Mouse (Mus musculus) hindbrain, embryonic 13.5 days (tissue): ENCODE measurements around the gene Meltf. TPM values are rescaled to one million over a fixed set of nuclear protein-coding genes. Genes with fewer than 3 reads are reported as not detected.
"Not testable (repeated sequence)": the region's sequence is repeated elsewhere in the genome, so short reads cannot be mapped to it uniquely, and the experiment has no call there.

Experiments
- ATAC-seq: fragments of 200-750 bp; cut with Nextera tagmentation; 2 replicates; pipeline ENCODE4 v1.8.0; 2017; ENCODE audit warnings: moderate TSS enrichment; ENCODE audit not compliant: low FRiP score
- H3K27ac ChIP-seq: fragments of 300-500 bp; sonication (generic); 2 replicates; pipeline ENCODE4 v1.5.1; 2015; ENCODE audit warnings: inconsistent platforms, mild to moderate bottlenecking, moderate library complexity
- H3K27me3 ChIP-seq: fragments of 300-500 bp; sonication (generic); 2 replicates; pipeline ENCODE4 v1.6.1; 2015; ENCODE audit warnings: mild to moderate bottlenecking, inconsistent platforms
- H3K36me3 ChIP-seq: fragments of 300-500 bp; sonication (generic); 2 replicates; pipeline ENCODE4 v1.6.1; 2015; ENCODE audit warnings: mild to moderate bottlenecking, inconsistent platforms
- H3K4me1 ChIP-seq: fragments of 300-500 bp; sonication (generic); replicated peaks from 2 replicates; pipeline ENCODE4 v1.6.1; 2015; ENCODE audit warnings: inconsistent platforms
- H3K4me2 ChIP-seq: fragments of 300-500 bp; sonication (generic); 2 replicates; pipeline ENCODE4 v1.6.1; 2015; ENCODE audit warnings: inconsistent platforms, mild to moderate bottlenecking, moderate library complexity
- H3K4me3 ChIP-seq: fragments of 300-500 bp; sonication (generic); 2 replicates; pipeline ENCODE4 v1.5.1; 2015; ENCODE audit warnings: mild to moderate bottlenecking, inconsistent platforms
- H3K9ac ChIP-seq: fragments of 300-500 bp; sonication (generic); 2 replicates; pipeline ENCODE4 v1.6.1; 2015; ENCODE audit warnings: mild to moderate bottlenecking, inconsistent platforms
- H3K9me3 ChIP-seq: fragments of 300-500 bp; sonication (generic); 2 replicates; pipeline ENCODE4 v1.6.1; 2016; ENCODE audit warnings: inconsistent platforms
- WGBS: fragments of 180-500 bp; shearing (Covaris S2); methylation state at CpG from one replicate; pipeline ENCODE4 v1.1.7; 2015; 5-methylcytosine and 5-hydroxymethylcytosine counted together
- polyA plus RNA-seq: library from polyadenylated mRNA; unstranded; fragments of >200 nt; fragmentation: Nextera tagmentation; extraction: Ambion mirVana; gene quantifications from 2 replicates; pipeline ENCODE4 v1.2.1, GENCODE M21; 2015

The Meltf gene
- polyA plus RNA-seq, 1 experiment from 2014 or later: 0.22 TPM

DNA sequence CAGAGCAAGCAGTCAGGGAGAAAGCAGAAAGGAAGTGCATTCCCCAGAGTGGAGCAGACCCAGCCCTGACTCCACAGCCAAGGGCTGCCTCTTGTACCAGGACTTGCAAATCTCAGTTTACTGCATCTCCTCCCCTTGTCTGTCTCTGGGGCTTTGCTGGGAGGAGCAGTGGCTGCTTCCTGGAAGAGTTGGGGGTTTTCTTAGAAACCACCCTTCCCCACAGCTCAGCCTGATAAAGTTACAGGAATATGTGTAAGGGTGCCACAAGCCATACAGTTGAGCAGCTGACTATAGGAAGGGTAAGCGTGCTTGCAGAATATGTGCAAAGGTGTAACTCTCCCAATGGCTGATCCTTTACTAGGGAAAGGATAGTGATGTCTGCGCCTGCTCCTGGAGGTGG lies 62.0 kb downstream of the Meltf start:
- Histone ChIP-seq H3K27me3 (peaks cover 10% of the 10 kb centered on the region; the same call in 1 of the 2 replicates), H3K4me3 (no peak overlapping the region), H3K4me2 (no peak overlapping the region), H3K4me1 (peaks cover 23% of the 10 kb centered on the region), H3K9me3 (no peaks in the 10 kb centered on the region), H3K9ac (no peak overlapping the region), H3K27ac (no peak overlapping the region), H3K36me3 (peaks cover 8% of the 10 kb centered on the region)
- ATAC-seq: no peak
- 79% methylated on average over 2 of the region's 2 CpGs for WGBS

DNA sequence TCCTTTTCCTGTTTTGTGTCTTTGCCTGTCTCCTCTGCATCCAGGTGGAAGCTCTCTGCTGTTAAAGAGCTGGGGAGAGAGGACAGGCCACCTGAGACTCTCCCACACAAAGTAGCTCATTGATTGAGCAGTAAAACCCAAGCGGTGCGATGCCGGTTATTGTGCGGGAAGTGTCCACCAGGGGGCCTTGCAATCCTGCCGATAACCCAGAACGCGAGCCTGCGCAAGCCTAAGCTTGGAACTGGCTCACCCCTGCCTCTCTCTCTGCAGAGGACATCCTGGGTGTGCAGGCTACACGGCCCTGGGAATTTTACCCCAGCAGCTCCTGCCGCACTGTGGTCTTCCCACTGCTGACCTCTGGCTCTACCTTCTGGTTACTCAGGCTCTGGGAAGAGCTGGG lies 65.4 kb downstream of the Meltf start:
- Histone ChIP-seq H3K36me3 (peaks cover 9% of the 10 kb centered on the region), H3K9me3 (no peaks in the 10 kb centered on the region), H3K27ac (no peak overlapping the region), H3K4me2 (0 out of 2 replicates have a peak overlapping the region, but pooled peaks have one; percentile 19), H3K4me3 (no peak overlapping the region), H3K4me1 (peaks cover 46% of the 10 kb centered on the region), H3K27me3 (no peaks in the 10 kb centered on the region), H3K9ac (peak overlapping the region; percentile 31; the same call in 1 of the 2 replicates)
- WGBS: 4% methylated on average over 10 of the region's 10 CpGs
- no peak; the same call in 1 of the 2 replicates for ATAC-seq

DNA sequence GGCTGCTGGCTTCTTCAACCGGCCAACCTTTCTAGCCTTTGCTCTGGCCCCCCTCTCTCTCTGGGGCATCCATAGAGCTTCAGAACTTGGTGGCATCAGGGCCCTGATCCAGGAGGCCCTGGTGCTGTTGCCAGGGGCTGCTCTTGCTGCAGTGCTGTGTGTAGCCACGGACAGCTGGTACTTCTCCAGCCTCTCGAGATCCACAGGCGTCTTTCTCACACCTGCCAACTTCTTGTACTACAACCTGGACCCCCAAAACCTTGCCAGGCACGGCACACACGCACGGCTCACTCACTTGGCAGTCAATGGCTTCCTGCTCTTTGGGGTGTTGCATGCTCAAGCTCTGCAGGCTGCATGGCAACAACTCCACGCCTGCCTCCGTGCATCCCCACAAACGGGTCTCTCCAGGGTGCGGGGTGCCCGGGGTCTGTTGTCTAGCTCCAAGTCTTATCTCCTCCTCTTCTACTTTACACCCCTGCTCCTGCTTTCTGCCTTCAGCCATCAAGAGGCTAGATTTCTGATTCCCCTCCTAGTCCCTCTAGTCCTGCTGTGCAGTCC lies 66.2 kb downstream of the Meltf start:
- 91% methylated on average over 12 of the region's 12 CpGs for WGBS
- H3K4me3 ChIP-seq: no peak overlapping the region
- H3K9me3 ChIP-seq: no peaks in the 10 kb centered on the region
- no peak for ATAC-seq
- H3K36me3 ChIP-seq: peaks cover 9% of the 10 kb centered on the region
- no peaks in the 10 kb centered on the region for H3K27me3 ChIP-seq
- no peak overlapping the region for H3K27ac ChIP-seq
- H3K9ac ChIP-seq: 0 out of 2 replicates have a peak overlapping the region, but pooled peaks have one; percentile 31
- peaks cover 54% of the 10 kb centered on the region for H3K4me1 ChIP-seq
- H3K4me2 ChIP-seq: no peak overlapping the region

DNA sequence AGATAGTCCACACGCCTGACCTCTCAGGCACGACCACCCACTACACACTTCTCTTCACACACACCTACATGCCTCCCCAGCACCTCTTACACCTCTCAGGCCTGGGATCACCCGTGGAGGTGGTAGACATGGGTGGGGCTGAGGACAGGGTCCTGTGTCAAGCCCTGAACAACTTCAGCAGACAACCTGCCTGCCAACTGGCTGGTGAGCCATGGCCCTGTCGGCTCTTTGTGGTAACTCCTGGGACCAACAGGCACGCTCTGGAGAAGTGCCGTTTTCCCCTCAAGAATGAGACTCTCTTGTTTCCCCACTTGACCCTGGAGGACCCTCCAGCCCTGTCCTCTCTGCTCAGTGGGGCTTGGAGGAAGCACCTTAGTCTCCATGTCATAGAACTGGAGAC lies 66.8 kb downstream of the Meltf start:
- Histone ChIP-seq H3K36me3 (peaks cover 15% of the 10 kb centered on the region), H3K27me3 (no peaks in the 10 kb centered on the region), H3K9me3 (no peaks in the 10 kb centered on the region), H3K27ac (no peak overlapping the region), H3K4me2 (no peak overlapping the region), H3K9ac (no peak overlapping the region), H3K4me3 (no peak overlapping the region), H3K4me1 (peaks cover 57% of the 10 kb centered on the region)
- WGBS: 97% methylated on average over 6 of the region's 6 CpGs
- ATAC-seq: no peak

DNA sequence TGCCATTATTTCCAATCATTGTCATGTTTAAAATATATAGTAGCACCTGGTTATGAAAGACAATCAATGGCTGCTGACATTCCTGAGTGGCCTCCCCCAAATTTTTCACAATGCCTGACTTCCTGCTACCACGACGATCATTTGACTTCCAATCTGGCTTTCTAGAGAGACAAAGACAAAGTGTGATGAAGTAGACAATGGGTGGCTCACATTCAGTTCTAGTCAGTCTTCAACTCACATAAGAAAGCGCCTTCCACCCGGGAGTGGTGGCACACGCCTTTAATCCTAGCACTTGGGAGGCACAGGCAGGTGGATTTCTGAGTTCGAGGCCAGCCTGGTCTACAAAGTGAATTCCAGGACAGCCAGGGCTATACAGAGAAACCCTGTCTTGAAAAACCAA lies 67.4 kb downstream of the Meltf start:
- not testable (repeated sequence) for H3K4me3 ChIP-seq, H3K27me3 ChIP-seq, H3K27ac ChIP-seq, ATAC-seq, H3K9me3 ChIP-seq, H3K9ac ChIP-seq
- H3K4me2 ChIP-seq: peak overlapping the region; percentile 94
- peaks cover 21% of the 10 kb centered on the region for H3K36me3 ChIP-seq
- 90% methylated on average over 6 of the region's 6 CpGs for WGBS
- H3K4me1 ChIP-seq: peaks cover 57% of the 10 kb centered on the region

DNA sequence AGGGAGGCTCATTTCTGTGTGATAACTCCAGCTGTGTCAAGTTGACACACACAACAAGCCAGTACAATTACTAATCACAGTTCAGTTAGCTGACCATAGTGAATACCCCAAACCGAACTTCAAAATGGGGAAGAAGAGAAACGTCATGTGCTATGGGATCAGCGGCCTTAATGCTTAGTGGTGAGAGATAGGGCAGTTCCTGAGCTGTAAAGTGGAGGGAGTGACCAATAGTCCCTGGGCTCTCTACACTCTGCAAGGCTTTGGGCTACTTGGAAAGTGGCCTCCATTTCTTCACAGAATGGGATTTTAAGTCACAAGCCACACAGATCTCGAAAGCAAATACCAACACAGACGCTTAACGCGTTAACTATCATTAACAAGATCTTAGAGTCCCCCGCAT lies 68.7 kb downstream of the Meltf start:
- ATAC-seq: no peak
- H3K9me3 ChIP-seq: no peaks in the 10 kb centered on the region
- H3K27ac ChIP-seq: no peak overlapping the region
- H3K9ac ChIP-seq: peak overlapping the region; percentile 93
- 37% methylated on average over 8 of the region's 8 CpGs for WGBS
- H3K27me3 ChIP-seq: no peaks in the 10 kb centered on the region
- H3K4me2 ChIP-seq: peak overlapping the region; percentile 94
- H3K36me3 ChIP-seq: peaks cover 33% of the 10 kb centered on the region
- peaks cover 57% of the 10 kb centered on the region for H3K4me1 ChIP-seq
- peak overlapping the region; percentile 91 for H3K4me3 ChIP-seq

DNA sequence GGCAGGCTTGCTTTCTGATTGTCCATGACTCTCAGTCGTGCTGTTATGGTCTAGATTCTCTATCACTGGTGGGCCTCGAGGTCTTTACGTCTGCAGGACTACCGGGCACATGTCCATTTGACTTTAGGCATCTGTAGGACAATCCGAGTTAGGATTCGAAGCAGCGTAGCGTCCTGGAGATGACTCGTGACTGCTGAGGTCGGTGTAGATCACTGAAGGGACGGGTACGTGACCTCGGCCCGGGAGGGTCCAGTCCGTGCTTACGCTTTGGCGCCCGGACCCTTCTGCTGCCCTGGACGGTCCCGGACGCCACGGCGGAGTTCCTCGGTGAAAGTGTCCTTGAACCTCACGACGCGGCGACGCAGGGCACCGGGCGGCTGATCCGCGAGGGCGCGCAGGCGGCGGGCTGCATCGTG lies 69.3 kb downstream of the Meltf start:
- peak; percentile 68 for ATAC-seq
- Histone ChIP-seq H3K4me3 (peak overlapping the region; percentile 91), H3K4me2 (peak overlapping the region; percentile 94), H3K4me1 (peaks cover 57% of the 10 kb centered on the region), H3K27ac (peak overlapping the region; percentile 93), H3K9ac (peak overlapping the region; percentile 93), H3K36me3 (peaks cover 33% of the 10 kb centered on the region), H3K9me3 (no peaks in the 10 kb centered on the region), H3K27me3 (no peaks in the 10 kb centered on the region)
- under 1% methylated on average over 38 of the region's 38 CpGs for WGBS

DNA sequence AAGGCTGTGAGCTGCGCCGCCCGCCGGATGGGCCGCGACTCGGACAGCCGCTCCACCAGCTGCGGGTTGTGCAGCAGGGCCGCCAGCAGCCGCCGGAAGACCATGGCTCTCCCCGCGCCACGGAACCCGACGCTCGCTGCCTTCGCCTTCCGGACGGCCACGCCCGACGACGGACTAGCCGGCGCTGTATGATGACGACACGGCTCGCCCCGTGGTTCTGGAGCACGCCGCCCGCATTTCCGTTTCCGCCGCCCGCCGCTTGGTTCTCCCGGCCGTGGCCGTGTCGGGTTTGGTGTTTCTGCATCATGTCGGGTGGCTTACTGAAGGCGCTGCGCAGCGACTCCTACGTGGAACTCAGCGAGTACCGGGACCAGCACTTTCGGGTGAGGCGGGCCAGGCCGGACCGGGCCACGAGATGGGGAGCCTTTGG lies 69.8 kb downstream of the Meltf start, which contains the start of the genes 0610012G03Rik and Ncbp2:
0610012G03Rik (minus strand) TSS at position 150 of the 430 bp plus-strand sequence.
Ncbp2 (plus strand) TSS at position 169 of the 430 bp plus-strand sequence.
- Histone ChIP-seq H3K4me2 (peak within 1 kb of the TSS; percentile 96), H3K4me1 (peaks cover 56% of the 10 kb centered on the region), H3K27me3 (no peaks in the 10 kb centered on the region), H3K36me3 (peaks cover 33% of the 10 kb centered on the region), H3K9me3 (no peaks in the 10 kb centered on the region), H3K27ac (peak within 1 kb of the TSS; percentile 93), H3K4me3 (peak within 1 kb of the TSS; percentile 91), H3K9ac (peak within 1 kb of the TSS; percentile 93)
- WGBS: 0% methylated on average over 52 of the region's 55 CpGs
- ATAC-seq: peak; percentile 91

Other genes with a start within 250 kb of the Meltf start
- 11.9 and 12.6 TPM in 2 replicates for gene Dlg1, start 215.4 kb upstream of the Meltf start, polyA plus RNA-seq
- 2.3 and 3.4 TPM in 2 replicates for gene Pigz, start 55.0 kb downstream of the Meltf start, polyA plus RNA-seq
- gene 0610012G03Rik, start 69.7 kb downstream of the Meltf start, polyA plus RNA-seq: 105 and 113 TPM in 2 replicates
- gene Ncbp2, start 69.7 kb downstream of the Meltf start, polyA plus RNA-seq: 107 and 112 TPM in 2 replicates
- gene Senp5, start 124.5 kb downstream of the Meltf start, polyA plus RNA-seq: 17.5 and 18.5 TPM in 2 replicates
- gene Pak2, start 200.5 kb downstream of the Meltf start, polyA plus RNA-seq: 35.3 and 36.2 TPM in 2 replicates
- 131 and 132 TPM in 2 replicates for gene Pigx, start 220.9 kb downstream of the Meltf start, polyA plus RNA-seq
- gene Cep19, start 221.0 kb downstream of the Meltf start, polyA plus RNA-seq: 48.4 and 52.0 TPM in 2 replicates